Mouse (Mus musculus) hematopoietic multipotent progenitor cell, adult 10-12 weeks (in vitro differentiated cells): ENCODE data around the gene Utrn. TPM values are rescaled to one million over a fixed set of nuclear protein-coding genes. Genes with fewer than 3 reads are reported as not detected.

ENCODE experiments used
- polyA plus RNA-seq: library from polyadenylated mRNA; stranded (reverse); fragments of >175 nt; gene quantifications from 2 replicates; pipeline ENCODE4 v1.2.3, GENCODE M21; 2012; ENCODE audit warnings: low replicate concordance

Utrn gene
- polyA plus RNA-seq = 6.4 and 8.9 TPM in 2 replicates

GRCm38 (mm10) chr10:12869029-12869671, at the start of gene Utrn:
Gene Utrn (minus strand): TSS chr10:12869365.

Other genes with a start within 250 kb of the Utrn start
- 13.7 and 28.6 TPM in 2 replicates for gene Stx11, start 94.9 kb upstream of the Utrn start, polyA plus RNA-seq
- 48.2 and 49.4 TPM in 2 replicates for gene Sf3b5, start 136.0 kb upstream of the Utrn start, polyA plus RNA-seq
- 0.08 and 0.29 TPM in 2 replicates for gene Plagl1, start 191.1 kb upstream of the Utrn start, polyA plus RNA-seq